Mouse (Mus musculus) megakaryocyte, embryonic 14.5 days (primary cell): ENCODE results near the gene Tmem184b. TPM values are rescaled to one million over a fixed set of nuclear protein-coding genes. Genes with fewer than 3 reads are reported as not detected.

Experiments used
- H3K27me3 ChIP-seq: replicated peaks from 2 replicates; pipeline ENCODE3; 2012; ENCODE audit warnings: inconsistent platforms
- H3K36me3 ChIP-seq: replicated peaks from 2 replicates; pipeline ENCODE3; 2012; ENCODE audit warnings: low read length, inconsistent platforms, mixed read lengths
- H3K4me1 ChIP-seq: 2 replicates; pipeline ENCODE4 v1.6.1; 2012; ENCODE audit warnings: inconsistent platforms
- H3K4me3 ChIP-seq: replicated peaks from 2 replicates; pipeline ENCODE3; 2012; ENCODE audit warnings: moderate library complexity, mild to moderate bottlenecking, inconsistent platforms
- H3K9me3 ChIP-seq: 2 replicates; pipeline ENCODE4 v1.6.1; 2012; ENCODE audit warnings: inconsistent platforms
- FLI1 ChIP-seq: IDR thresholded peaks from 2 replicates; pipeline ENCODE4 v1.6.1; 2012; ENCODE audit warnings: low read length, inconsistent platforms, mixed read lengths
- GATA1 ChIP-seq: IDR thresholded peaks from 3 replicates; pipeline ENCODE4 v1.6.1; 2012; ENCODE audit warnings: mixed read lengths, low read length, inconsistent platforms, borderline replicate concordance
- polyA plus RNA-seq: library from polyadenylated mRNA; stranded (reverse); fragments of >175 nt; gene quantifications from 2 replicates; pipeline ENCODE4 v1.2.3, GENCODE M21; 2012; ENCODE audit warnings: low replicate concordance; ENCODE audit not compliant: insufficient read depth

Tmem184b gene
- polyA plus RNA-seq, 1 experiment: 58.6 TPM

GRCm38 (mm10) chr15:79357036-79357911 lies 46.1 kb downstream of the Tmem184b start:
- no peaks in the 10 kb centered on the region for H3K9me3 ChIP-seq

GRCm38 (mm10) chr15:79356481-79356880 lies 46.9 kb downstream of the Tmem184b start:
- Histone ChIP-seq H3K9me3 (no peaks in the 10 kb centered on the region), H3K4me1 (peaks cover 55% of the 10 kb centered on the region), H3K27me3 (peaks cover 40% of the 10 kb centered on the region), H3K36me3 (peaks cover 40% of the 10 kb centered on the region), H3K4me3 (no peak overlapping the region)
- TF ChIP-seq GATA1: no peak
- TF ChIP-seq FLI1: no peak

More at GRCm38 (mm10) chr15:79357036-79357911, 46.1 kb downstream of the Tmem184b start:
- Histone ChIP-seq H3K36me3 (peaks cover 48% of the 10 kb centered on the region), H3K27me3 (peaks cover 39% of the 10 kb centered on the region), H3K4me3 (peak overlapping the region; percentile 87), H3K4me1 (peaks cover 49% of the 10 kb centered on the region)
- no peak for TF ChIP-seq GATA1
- no peak for TF ChIP-seq FLI1

- Histone ChIP-seq H3K4me1 (peaks cover 55% of the 10 kb centered on the region), H3K36me3 (peaks cover 24% of the 10 kb centered on the region), H3K9me3 (peaks cover 3% of the 10 kb centered on the region; the same call in 1 of the 2 replicates), H3K27me3 (peaks cover 46% of the 10 kb centered on the region), H3K4me3 (peak overlapping the region; percentile 67)
- TF ChIP-seq FLI1 (no peak), GATA1 (no peak)
Observed at GRCm38 (mm10) chr15:79354619-79355018, 48.8 kb downstream of the Tmem184b start.

DNA sequence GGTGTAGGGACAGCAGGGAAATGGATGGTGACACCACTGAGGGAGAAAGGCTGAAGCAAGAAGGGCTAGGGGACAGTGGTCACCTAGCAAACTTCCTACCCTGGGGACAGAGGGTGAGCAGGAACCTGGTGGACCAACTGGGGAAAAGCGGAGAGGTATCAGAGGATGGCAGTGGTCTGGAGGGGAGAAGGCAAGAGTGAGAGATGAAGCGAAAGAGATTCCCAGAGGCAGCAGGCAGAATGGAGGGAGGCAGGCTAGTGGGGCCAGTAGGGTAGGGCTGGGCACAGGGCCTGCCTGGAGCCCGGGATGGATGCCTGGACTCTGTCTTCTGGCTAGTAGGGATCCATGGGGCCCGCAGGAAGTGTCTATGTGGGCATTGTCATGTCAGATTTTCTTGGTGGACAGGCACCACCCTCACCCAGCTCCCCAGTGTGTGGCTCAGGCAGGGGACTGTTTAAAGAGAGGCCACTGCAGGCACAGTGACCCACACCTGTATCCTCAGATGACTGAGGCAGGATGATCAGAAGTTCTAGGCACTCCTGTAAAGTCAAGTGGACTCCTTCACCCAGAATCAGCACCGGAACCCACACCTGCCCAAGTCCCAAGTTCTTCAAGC lies 49.6 kb downstream of the Tmem184b start:
- no peak for TF ChIP-seq GATA1
- no peak for TF ChIP-seq FLI1
- H3K4me3 ChIP-seq: no peak overlapping the region
- peaks cover 54% of the 10 kb centered on the region for H3K27me3 ChIP-seq
- H3K9me3 ChIP-seq: peaks cover 5% of the 10 kb centered on the region; the same call in 1 of the 2 replicates
- H3K4me1 ChIP-seq: peaks cover 63% of the 10 kb centered on the region
- H3K36me3 ChIP-seq: peaks cover 24% of the 10 kb centered on the region

DNA sequence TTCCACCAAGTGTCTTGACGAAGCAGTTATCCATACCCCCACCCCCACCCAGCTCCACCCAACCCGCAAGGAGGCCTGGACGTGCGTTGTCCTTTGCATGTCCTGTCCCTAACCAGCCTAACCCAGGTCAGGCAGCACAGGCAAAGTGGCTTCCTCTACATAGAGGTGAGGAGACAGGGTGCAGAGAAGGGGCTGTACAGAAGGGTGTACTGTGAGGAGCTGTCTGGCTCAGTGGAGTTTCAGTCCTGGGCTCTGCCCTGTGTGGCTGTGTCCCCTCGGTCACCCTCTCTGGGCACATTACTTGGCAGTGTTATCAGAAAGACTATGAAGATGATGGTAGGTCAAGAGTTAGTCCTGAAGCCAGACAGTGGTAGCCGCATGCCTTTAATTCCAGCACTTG lies 50.9 kb downstream of the Tmem184b start:
- peaks cover 5% of the 10 kb centered on the region; the same call in 1 of the 2 replicates for H3K9me3 ChIP-seq
- no peak overlapping the region for H3K4me3 ChIP-seq
- peaks cover 14% of the 10 kb centered on the region for H3K36me3 ChIP-seq
- peaks cover 52% of the 10 kb centered on the region for H3K27me3 ChIP-seq
- TF ChIP-seq FLI1: no peak
- no peak for TF ChIP-seq GATA1
- peaks cover 71% of the 10 kb centered on the region for H3K4me1 ChIP-seq

DNA sequence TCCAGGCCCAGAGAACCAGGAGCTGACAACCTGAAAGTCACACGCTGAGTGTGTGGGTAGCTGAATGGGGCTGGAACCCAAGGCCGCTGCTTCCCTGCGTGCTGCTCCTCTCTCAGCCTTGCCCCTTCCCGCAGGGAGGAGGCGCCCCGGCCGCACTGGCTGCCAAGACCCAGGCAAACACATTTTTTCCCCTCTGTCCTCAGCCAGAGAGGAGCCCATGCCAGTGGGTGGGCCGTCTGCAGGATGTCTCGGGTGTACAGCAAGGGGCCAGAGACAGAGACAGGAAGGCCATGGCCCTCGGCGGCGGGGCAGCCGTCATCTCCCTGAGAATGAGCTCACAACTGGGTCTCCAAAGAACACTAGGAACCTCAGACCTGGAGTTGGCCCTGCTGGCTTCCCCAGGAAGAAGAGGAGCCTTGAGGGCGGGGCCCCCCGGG lies 52.0 kb downstream of the Tmem184b start:
- Histone ChIP-seq H3K4me3 (peak overlapping the region; percentile 72), H3K27me3 (peaks cover 49% of the 10 kb centered on the region), H3K36me3 (peaks cover 6% of the 10 kb centered on the region), H3K4me1 (peaks cover 72% of the 10 kb centered on the region), H3K9me3 (peaks cover 5% of the 10 kb centered on the region; the same call in 1 of the 2 replicates)
- no peak for TF ChIP-seq GATA1
- no peak for TF ChIP-seq FLI1

- peaks cover 50% of the 10 kb centered on the region for H3K27me3 ChIP-seq
- TF ChIP-seq FLI1 (no peak), GATA1 (no peak)
- peaks cover 6% of the 10 kb centered on the region for H3K36me3 ChIP-seq
- peaks cover 5% of the 10 kb centered on the region; the same call in 1 of the 2 replicates for H3K9me3 ChIP-seq
- peaks cover 77% of the 10 kb centered on the region for H3K4me1 ChIP-seq
- peak overlapping the region; percentile 72 for H3K4me3 ChIP-seq
Observed at GRCm38 (mm10) chr15:79350866-79351265, 52.5 kb downstream of the Tmem184b start.

GRCm38 (mm10) chr15:79348651-79349050 lies 54.7 kb downstream of the Tmem184b start:
- H3K27me3 ChIP-seq: peaks cover 45% of the 10 kb centered on the region
- H3K4me3 ChIP-seq: peak overlapping the region; percentile 99
- peaks cover 4% of the 10 kb centered on the region for H3K36me3 ChIP-seq
- peaks cover 5% of the 10 kb centered on the region; the same call in 1 of the 2 replicates for H3K9me3 ChIP-seq
- H3K4me1 ChIP-seq: peaks cover 68% of the 10 kb centered on the region
- no peak for TF ChIP-seq FLI1
- TF ChIP-seq GATA1: no peak

GRCm38 (mm10) chr15:79347845-79348506 lies 55.4 kb downstream of the Tmem184b start:
- TF ChIP-seq FLI1: no peak
- no peak for TF ChIP-seq GATA1
- Histone ChIP-seq H3K4me3 (peak overlapping the region; percentile 99), H3K9me3 (peaks cover 5% of the 10 kb centered on the region; the same call in 1 of the 2 replicates), H3K27me3 (peaks cover 41% of the 10 kb centered on the region), H3K36me3 (peaks cover 4% of the 10 kb centered on the region), H3K4me1 (peaks cover 65% of the 10 kb centered on the region)
